Mouse (Mus musculus) olfactory bulb, adult 2 months (tissue): ENCODE results near the gene Cdk7.

ENCODE experiments used
- CTCF ChIP-seq: fragments of 200-500 bp; IDR thresholded peaks from 2 replicates; pipeline ENCODE4 v1.5.1; 2012; ENCODE audit warnings: low read depth, mild to moderate bottlenecking, low read length, moderate library complexity; ENCODE audit not compliant: insufficient read depth
- POLR2A ChIP-seq: fragments of 200-500 bp; IDR thresholded peaks from 2 replicates; pipeline ENCODE4 v1.6.1; 2012; ENCODE audit warnings: mild to moderate bottlenecking, low read depth, low read length, moderate library complexity; ENCODE audit not compliant: insufficient read depth

DNA sequence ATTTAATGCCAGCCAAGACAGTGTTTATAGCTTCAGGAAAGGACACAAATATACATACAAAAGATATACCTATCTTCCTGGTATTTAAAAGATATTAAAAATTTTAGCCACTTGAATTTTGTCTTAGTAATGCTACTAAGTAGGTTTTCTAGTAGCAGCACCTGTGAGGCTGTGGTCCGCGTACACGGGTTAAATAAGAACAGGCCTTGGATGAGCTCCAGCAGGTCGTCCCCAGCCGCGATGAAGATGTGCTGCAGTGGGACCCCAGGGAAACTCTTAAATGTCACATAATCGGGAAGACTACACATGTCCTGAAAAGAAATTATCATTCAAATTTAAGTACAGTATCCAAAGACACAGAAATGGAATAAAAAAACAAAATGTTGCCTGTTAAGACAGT lies 24.5 kb downstream of the Cdk7 start:
- no peak for TF ChIP-seq CTCF
- no peak for TF ChIP-seq POLR2A
